Mouse (Mus musculus) urinary bladder, adult 2 months (tissue): ENCODE measurements around the gene Olfr986. TPM values are rescaled to one million over a fixed set of nuclear protein-coding genes. Genes with fewer than 3 reads are reported as not detected.
"Not testable (repeated sequence)": the region's sequence is repeated elsewhere in the genome, so short reads cannot be mapped to it uniquely, and the experiment has no call there.

Experiments
- DNase-seq: peaks from one replicate; pipeline ENCODE4 v3.0.0; 2022; ENCODE audit warnings: low spot score
- polyA plus RNA-seq: library from polyadenylated mRNA; depleted of rRNA; stranded (reverse); fragments of >200 nt; gene quantifications from 2 replicates; pipeline ENCODE4 v1.2.3, GENCODE M21; 2012; rRNA removed

The Olfr986 gene
- not detected in 2 replicates for polyA plus RNA-seq

GRCm38 (mm10) chr9:40180620-40181019, at the start of gene Olfr986:
TSS of gene Olfr986 (plus strand) at chr9:40180920.
- no peak for DNase-seq

DNA sequence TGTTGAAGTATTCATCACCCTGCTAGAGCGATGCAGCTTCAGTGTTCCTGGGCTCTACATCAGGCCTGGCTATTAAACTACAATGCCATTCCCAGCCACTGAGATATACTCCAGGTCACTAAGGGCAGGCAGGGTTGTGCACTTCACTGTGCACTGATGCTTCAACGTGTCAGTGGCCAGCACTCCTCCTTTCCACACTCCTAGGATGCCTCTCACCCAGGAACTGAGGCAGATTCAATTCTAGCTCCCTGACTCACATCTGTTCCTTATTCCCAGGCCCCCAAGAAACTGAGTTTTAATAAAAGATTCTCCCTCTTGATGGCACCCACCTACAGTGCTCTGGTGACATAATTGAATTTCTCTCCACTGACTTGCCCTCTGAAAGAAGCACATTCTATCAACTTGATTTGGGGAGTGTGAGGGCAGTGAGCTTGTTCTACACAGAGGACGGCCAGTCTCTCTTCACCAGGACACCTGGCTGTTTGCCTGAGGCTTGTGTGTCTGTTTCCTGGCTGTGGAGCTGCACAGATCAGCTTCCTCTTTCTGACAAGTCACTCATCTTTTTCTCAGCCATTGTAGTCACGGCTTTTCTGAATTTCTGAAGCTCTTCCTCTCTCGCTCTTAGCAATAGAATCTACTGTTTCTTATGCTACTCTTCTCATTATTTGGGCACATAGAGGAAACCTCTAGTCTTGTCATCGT, 43.6 kb upstream of the Olfr986 start:
- DNase-seq: no peak

GRCm38 (mm10) chr9:40139484-40139883, 41.2 kb upstream of the Olfr986 start:
- DNase-seq: no peak

DNA sequence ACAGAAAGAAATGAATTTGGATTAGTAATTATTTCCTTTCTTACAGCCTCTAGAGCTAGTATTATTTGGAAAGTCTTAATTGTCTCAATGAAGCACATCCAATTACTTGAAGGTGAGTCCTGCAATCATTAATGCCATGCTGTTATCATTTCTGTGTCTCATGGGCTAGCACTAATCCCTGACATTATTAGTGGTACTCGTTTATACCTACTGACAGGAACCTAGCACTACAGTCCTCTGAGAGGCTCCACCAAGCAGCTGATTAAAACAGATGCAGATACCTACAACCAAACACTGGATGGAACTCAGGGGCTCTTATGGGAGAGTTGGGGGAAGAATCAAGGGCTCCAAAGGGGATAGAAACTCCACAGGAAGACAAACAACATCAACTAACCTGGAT, 39.2 kb upstream of the Olfr986 start:
- DNase-seq: no peak

GRCm38 (mm10) chr9:40155118-40155644, 25.5 kb upstream of the Olfr986 start:
- DNase-seq: no peak

DNA sequence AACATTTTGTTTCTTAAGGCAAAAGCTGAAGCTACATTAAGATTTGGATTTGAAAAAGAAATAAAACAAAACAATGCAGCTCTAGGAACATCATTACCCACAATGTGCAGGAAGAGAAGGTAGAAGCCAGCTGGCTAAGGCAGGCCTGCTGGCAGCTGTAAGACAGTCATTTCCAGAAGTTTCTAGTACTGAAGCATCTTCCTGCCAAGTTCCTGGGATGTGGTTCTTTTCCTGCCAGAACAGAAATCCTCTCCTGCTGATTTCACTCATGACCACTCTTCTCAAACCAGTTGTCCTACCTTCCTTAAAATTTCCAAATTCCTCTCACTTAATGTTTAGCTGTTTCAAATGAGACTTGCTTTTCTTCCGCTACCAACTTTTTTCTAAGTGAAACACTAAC, 14.3 kb upstream of the Olfr986 start:
- no peak for DNase-seq

DNA sequence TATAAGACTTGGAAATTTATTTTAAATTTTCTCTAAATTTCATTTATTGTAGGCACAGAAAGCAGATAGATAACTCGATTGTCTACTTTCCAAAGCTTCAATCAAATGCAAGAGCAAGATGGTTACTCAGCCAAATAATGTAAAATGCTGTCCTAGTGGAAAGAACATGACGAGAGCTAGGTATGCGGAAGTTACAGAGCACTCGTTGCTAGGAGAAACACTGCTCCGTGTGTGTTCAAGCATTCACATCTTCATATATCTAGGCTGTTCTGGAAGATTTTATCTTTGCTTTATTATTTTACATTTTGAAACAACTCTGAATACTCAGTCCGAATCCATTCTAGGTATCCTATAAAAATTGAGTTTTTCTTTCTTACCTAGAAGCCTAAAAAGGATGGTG, 3.7 kb upstream of the Olfr986 start:
- DNase-seq: no peak

- DNase-seq: not testable (repeated sequence)
These were observed 4.4 kb downstream of the Olfr986 start for GRCm38 (mm10) chr9:40185166-40185565.

GRCm38 (mm10) chr9:40191086-40191876, 10.6 kb downstream of the Olfr986 start:
- no peak for DNase-seq

GRCm38 (mm10) chr9:40192098-40193038, 11.6 kb downstream of the Olfr986 start, which contains the start of gene Zfp202:
TSS of gene Zfp202 (plus strand) at chr9:40192316.
- DNase-seq: peak; percentile 76

GRCm38 (mm10) chr9:40195981-40196380, 15.3 kb downstream of the Olfr986 start:
- DNase-seq: no peak

- no peak for DNase-seq
These were observed 25.8 kb downstream of the Olfr986 start for GRCm38 (mm10) chr9:40206546-40206950.

- no peak for DNase-seq
These were observed 30.0 kb downstream of the Olfr986 start for GRCm38 (mm10) chr9:40210744-40211143.

DNA sequence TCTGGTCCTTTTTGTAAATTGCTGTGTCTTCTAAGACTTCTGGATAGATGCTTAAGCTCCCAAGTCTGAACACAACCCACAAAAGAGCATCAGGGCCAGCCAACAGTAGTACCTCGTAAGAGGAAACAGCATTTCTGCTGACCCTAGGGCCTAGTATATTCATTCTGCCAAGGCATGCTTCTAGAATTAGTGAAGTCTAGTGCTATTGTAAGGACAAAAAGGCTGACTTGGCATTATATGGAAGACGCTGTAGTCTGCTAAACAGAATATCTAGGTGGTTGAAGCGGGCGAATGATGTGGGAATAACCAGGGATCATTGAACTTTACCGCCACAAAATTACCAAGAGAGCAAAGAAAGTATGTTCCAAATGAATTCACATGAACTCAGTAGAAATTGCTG, 33.3 kb downstream of the Olfr986 start:
- DNase-seq: no peak

DNA sequence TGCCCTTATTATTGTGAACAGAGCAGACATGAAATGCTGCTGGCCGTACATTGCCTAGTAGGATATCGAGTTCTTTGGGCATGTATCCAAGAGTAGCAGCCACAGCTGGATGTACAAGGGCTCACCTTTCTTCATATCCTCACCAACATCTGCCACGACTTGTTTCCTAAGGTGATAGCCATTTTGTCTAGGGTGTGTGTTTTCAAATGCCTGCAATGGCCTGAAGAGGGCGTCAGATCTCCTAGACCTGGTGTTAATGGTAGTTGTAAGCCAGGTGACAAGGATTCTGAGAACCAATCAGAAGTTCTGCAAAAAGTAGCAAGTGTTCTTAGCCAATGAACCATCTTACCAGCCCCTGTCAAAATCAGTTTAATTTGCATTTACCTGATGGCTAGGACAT, 35.9 kb downstream of the Olfr986 start:
- no peak for DNase-seq

DNA sequence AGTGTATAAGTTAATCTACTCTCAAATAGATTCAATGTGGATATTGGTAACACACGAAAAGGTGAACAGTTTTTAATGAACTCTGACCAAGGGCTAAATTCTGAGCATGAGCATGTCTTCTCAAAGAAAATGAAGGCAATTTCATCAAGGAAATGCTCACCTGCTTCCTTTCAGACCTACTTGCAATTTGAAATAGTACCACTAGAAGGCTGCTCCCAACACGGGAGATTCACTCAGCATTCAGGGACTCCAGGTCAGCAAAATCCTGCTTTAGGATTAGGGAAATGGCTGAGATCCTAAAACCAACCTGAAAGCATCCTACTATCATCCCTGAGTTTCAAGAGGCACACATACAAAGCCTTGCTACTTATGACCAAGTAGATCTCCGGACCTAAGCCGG, 43.6 kb downstream of the Olfr986 start:
- DNase-seq: no peak

- DNase-seq: no peak
These were observed 47.4 kb downstream of the Olfr986 start for GRCm38 (mm10) chr9:40227874-40228789.

- no peak for DNase-seq
These were observed 48.1 kb downstream of the Olfr986 start for GRCm38 (mm10) chr9:40228804-40229331.

DNA sequence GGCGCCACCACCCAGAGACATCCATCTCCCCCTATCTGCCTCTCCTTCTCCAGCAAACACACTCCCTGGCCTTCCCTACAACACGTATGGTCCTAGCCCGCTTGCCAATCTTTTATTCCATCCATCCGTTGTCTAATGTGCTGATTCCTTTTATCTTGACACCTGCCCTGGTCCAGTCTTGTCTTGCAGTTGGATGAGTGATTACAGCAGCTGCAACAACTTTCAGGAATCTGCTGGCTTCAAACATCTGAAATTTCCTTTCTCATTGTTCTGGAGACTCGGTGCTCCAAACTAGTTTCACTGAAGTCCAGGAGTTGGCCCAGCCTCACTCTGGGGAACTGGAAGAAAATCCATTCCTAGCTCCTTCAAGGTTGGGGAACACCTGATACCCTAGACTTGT, 48.8 kb downstream of the Olfr986 start:
- DNase-seq: no peak

- DNase-seq: no peak
These were observed 50.3 kb downstream of the Olfr986 start for GRCm38 (mm10) chr9:40231019-40231418.
